Comparison of ENCODE assay signal across 11 mouse cellular contexts in genomic region chr6:92057768-92058167, GRCm38 (mm10). TPM values are rescaled to one million over a fixed set of nuclear protein-coding genes. Genes with fewer than 3 reads are reported as not detected.
DNase-seq lines count a peak whose midpoint lies in the region; ATAC-seq and TF ChIP-seq lines count a peak whose summit lies in the region.
"Had no signal": no experiment of that assay in that cellular context is flagged by ENCODE, and none has a peak within 500 bp of the region (broad histone marks: within the 10 kb centered on the region; RNA-seq: fewer than 3 reads in every experiment).

No protein-coding gene starts in this region.

- H3K9me3 ChIP-seq in intestine, postnatal 0 days (ENCODE audit: control insufficient read depth), result no peaks in the 10 kb centered on the region
- H3K9me3 ChIP-seq in intestine, embryonic 16.5 days (ENCODE audit: control insufficient read depth, low read length), result no peaks in the 10 kb centered on the region
- H3K9me3 ChIP-seq: forebrain, embryonic 15.5 days; hindbrain, embryonic 15.5 days had no signal

- no peak overlapping the region for H3K4me3 ChIP-seq in intestine, postnatal 0 days (ENCODE audit: low read depth, low read length)
- H3K4me3 ChIP-seq in intestine, embryonic 16.5 days (ENCODE audit: low read length), result no peak overlapping the region
- H3K4me3 ChIP-seq: forebrain, embryonic 15.5 days; hindbrain, embryonic 15.5 days had no signal

- H3K4me2 ChIP-seq in intestine, postnatal 0 days (replicated peaks; ENCODE audit: low read depth), result no peak overlapping the region
- H3K4me2 ChIP-seq in intestine, embryonic 16.5 days (ENCODE audit: low read depth, low read length), result no peak overlapping the region
- H3K4me2 ChIP-seq: forebrain, embryonic 15.5 days; hindbrain, embryonic 15.5 days had no signal

- ATAC-seq in intestine, postnatal 0 days, result no peak
- ATAC-seq in intestine, embryonic 16.5 days, result no peak
- ATAC-seq in megakaryocyte progenitor cell, adult 5-6 weeks (replicated peaks; ENCODE audit: poor library complexity), result peak; percentile 70
- ATAC-seq: forebrain, embryonic 15.5 days had no signal

- H3K27ac ChIP-seq in intestine, postnatal 0 days (ENCODE audit: low read depth, low read length), result no peak overlapping the region
- no peak overlapping the region for H3K27ac ChIP-seq in intestine, embryonic 16.5 days (ENCODE audit: low read length)
- H3K27ac ChIP-seq: forebrain, embryonic 15.5 days; hindbrain, embryonic 15.5 days had no signal

- no peaks in the 10 kb centered on the region for H3K27me3 ChIP-seq in intestine, postnatal 0 days (replicated peaks; ENCODE audit: control insufficient read depth, insufficient read depth, low read length)
- no peaks in the 10 kb centered on the region for H3K27me3 ChIP-seq in intestine, embryonic 16.5 days (replicated peaks; ENCODE audit: control insufficient read depth, insufficient read depth, low read length)
- H3K27me3 ChIP-seq: forebrain, embryonic 15.5 days; hindbrain, embryonic 15.5 days had no signal

- no peaks in the 10 kb centered on the region for H3K4me1 ChIP-seq in intestine, postnatal 0 days (replicated peaks; ENCODE audit: control insufficient read depth, insufficient read depth, low read length)
- H3K4me1 ChIP-seq in intestine, embryonic 16.5 days (ENCODE audit: control insufficient read depth, insufficient read depth, low read length), result no peaks in the 10 kb centered on the region
- H3K4me1 ChIP-seq: forebrain, embryonic 15.5 days; hindbrain, embryonic 15.5 days had no signal

- no peak overlapping the region for H3K9ac ChIP-seq in intestine, postnatal 0 days (ENCODE audit: low read depth, low read length)
- H3K9ac ChIP-seq in intestine, embryonic 16.5 days (ENCODE audit: low read depth, low read length), result no peak overlapping the region
- H3K9ac ChIP-seq: forebrain, embryonic 15.5 days; hindbrain, embryonic 15.5 days had no signal

- 58% methylated on average over 2 of the region's 2 CpGs for WGBS in intestine, postnatal 0 days
- WGBS in intestine, embryonic 16.5 days, result 51% methylated on average over 2 of the region's 2 CpGs

- TF ChIP-seq CTCF in intestine, postnatal 0 days (IDR thresholded peaks at IDR 0.05; ENCODE audit: low read depth), result peak; percentile 64

- DNase-seq in A20 (ENCODE audit: low read depth, low spot score), result peak; percentile 14
- peak; percentile 2 for DNase-seq in MEL-GATA-1-ER (ENCODE audit: extremely low read depth, low read depth)
- no peak for DNase-seq in cerebellum, postnatal 25 days
- DNase-seq in right cerebral cortex, adult 18-20 months, result no peak
- DNase-seq: lung, postnatal 4 days; right cerebral cortex, postnatal 25 days had no signal

- H3K36me3 ChIP-seq in intestine, postnatal 0 days (ENCODE audit: control insufficient read depth, insufficient read depth), result no peaks in the 10 kb centered on the region
- no peaks in the 10 kb centered on the region for H3K36me3 ChIP-seq in intestine, embryonic 16.5 days (ENCODE audit: control insufficient read depth, insufficient read depth, low read length)
- H3K36me3 ChIP-seq: forebrain, embryonic 15.5 days; hindbrain, embryonic 15.5 days had no signal

RNA-seq across cellular contexts. Expression of gene Nr2c2, which starts 33.4 kb away (rescaled TPM):
- polyA plus RNA-seq in intestine, postnatal 0 days (2015; fragmentation: Nextera tagmentation; extraction: Ambion mirVana), result 8.1 and 9.6 TPM in 2 replicates
- polyA plus RNA-seq in intestine, embryonic 16.5 days (2015; fragmentation: Nextera tagmentation; extraction: Ambion mirVana), result 9.2 and 9.4 TPM in 2 replicates
- 40.3 and 47.7 TPM in 2 replicates for total RNA-seq in megakaryocyte progenitor cell, adult 5-6 weeks (2015)
- total RNA-seq in megakaryocyte progenitor cell, adult 5-6 weeks (2017), result 40.0 and 48.5 TPM in 2 replicates

Comparison
In these comparisons a context has a peak if more than half of its experiments do, and no peak if none do; other contexts are left out.
1. DNase-seq: peak in A20 (single experiment) and MEL-GATA-1-ER (single experiment); none in cerebellum, postnatal 25 days (0 of 2) and right cerebral cortex, adult 18-20 months (single experiment).